Mouse (Mus musculus): ENCODE results near the gene Tnp2. TPM values are rescaled to one million over a fixed set of nuclear protein-coding genes. Genes with fewer than 3 reads are reported as not detected.

Tnp2 gene
- total RNA-seq, 1 experiment: not detected

DNA sequence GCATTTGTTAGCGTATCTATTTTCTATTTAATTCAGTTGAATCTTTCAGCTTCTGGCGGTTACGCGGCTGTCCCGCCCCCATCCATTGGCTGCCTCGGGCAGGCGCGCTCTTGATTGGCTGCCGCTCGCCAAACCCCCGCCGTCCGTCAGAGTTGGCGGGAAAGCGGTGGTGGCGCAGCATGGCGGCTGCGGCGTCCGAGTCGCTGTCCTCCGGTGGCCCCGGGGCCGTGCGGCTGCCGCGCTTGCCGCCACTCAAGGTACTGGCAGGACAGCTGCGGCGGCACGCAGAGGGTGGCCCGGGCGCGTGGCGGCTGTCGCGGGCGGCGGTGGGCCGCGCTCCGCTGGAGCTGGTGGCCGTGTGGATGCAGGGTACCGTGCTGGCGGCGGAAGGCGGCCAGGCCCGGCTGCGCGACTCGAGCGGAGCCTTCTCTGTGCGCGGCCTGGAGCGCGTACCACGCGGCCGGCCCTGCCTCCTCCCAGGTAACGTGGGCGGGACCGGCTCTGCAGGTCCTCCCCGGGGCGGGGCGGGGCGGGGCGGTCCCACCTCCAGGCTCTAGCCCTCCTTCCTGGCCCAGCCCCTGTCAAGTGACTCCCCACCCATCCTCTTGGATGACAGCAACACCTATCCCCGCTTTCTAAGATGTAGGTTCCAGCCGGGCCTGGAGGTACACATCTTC lies 46.6 kb upstream of the Tnp2 start, which contains the start of gene Rmi2:
Gene Rmi2 (plus strand): TSS at position 149 of the 677 bp plus-strand sequence.
- no peak for TF ChIP-seq ZC3H11A (IDR thresholded peaks at IDR 0.05; ENCODE audit: borderline replicate concordance, low read depth, low read length)
- TF ChIP-seq MAFK (IDR thresholded peaks at IDR 0.05; ENCODE audit: insufficient read depth, low read depth, low read length): no peak
- TF ChIP-seq HCFC1 (IDR thresholded peaks at IDR 0.05; ENCODE audit: borderline replicate concordance, insufficient read depth, low read length): no peak; the same call in 1 of the 2 replicates
- TF ChIP-seq CHD2 (IDR thresholded peaks at IDR 0.05; ENCODE audit: low read depth, low read length): no peak
- TF ChIP-seq ZNF384 (IDR thresholded peaks at IDR 0.05; ENCODE audit: low read depth, low read length): no peak
- Histone ChIP-seq H3K9ac (ENCODE audit: insufficient read depth, low read depth, low read length, poor library complexity, severe bottlenecking) (peak within 1 kb of the TSS; percentile 95), H3K36me3 (ENCODE audit: control insufficient read depth, insufficient read depth, low read length, poor library complexity, severe bottlenecking) (no peaks in the 10 kb centered on the region), H3K4me3 (ENCODE audit: insufficient read depth in 1 of 2, low read depth in 1 of 2, low read length in 2 of 2, poor library complexity in 1 of 2, severe bottlenecking in 1 of 2) (peak within 1 kb of the TSS; percentile 65 to 95), H3K4me1 (ENCODE audit: control insufficient read depth in 2 of 2, insufficient read depth in 2 of 2, low read length in 2 of 2, poor library complexity in 1 of 2) (peaks cover 2 to 4% of the 10 kb centered on the region in 2 experiments; a peak in 2 of 4 replicates), H3K9me3 (ENCODE audit: control insufficient read depth, insufficient read depth, low read depth, low read length) (no peaks in the 10 kb centered on the region), H3K27ac (ENCODE audit: insufficient read depth, low read depth, low read length, poor library complexity, severe bottlenecking) (peak within 1 kb of the TSS; percentile 90)
- DNase-seq (ENCODE audit: low read depth, low spot score): peak; percentile 69
- in situ Hi-C loops (cut with MboI; ENCODE audit: low sequenced_read_pairs in 2 of 2, unreplicated experiment in 2 of 2): no loop called here

- TF ChIP-seq ZNF384 (IDR thresholded peaks at IDR 0.05; ENCODE audit: low read depth, low read length) (no peak), CHD2 (IDR thresholded peaks at IDR 0.05; ENCODE audit: low read depth, low read length) (no peak), ZC3H11A (IDR thresholded peaks at IDR 0.05; ENCODE audit: borderline replicate concordance, low read depth, low read length) (no peak), HCFC1 (IDR thresholded peaks at IDR 0.05; ENCODE audit: borderline replicate concordance, insufficient read depth, low read length) (no peak), MAFK (IDR thresholded peaks at IDR 0.05; ENCODE audit: insufficient read depth, low read depth, low read length) (0 out of 2 replicates have a peak, but pooled peaks have one; percentile 35)
- H3K4me3 ChIP-seq (ENCODE audit: insufficient read depth in 1 of 2, low read depth in 1 of 2, low read length in 2 of 2, poor library complexity in 1 of 2, severe bottlenecking in 1 of 2): peak overlapping the region; percentile 65 to 95; a peak in 3 of 4 replicates
- in situ Hi-C loops (cut with MboI; ENCODE audit: low sequenced_read_pairs in 2 of 2, unreplicated experiment in 2 of 2): no loop called here
- no peaks in the 10 kb centered on the region for H3K36me3 ChIP-seq (ENCODE audit: control insufficient read depth, insufficient read depth, low read length, poor library complexity, severe bottlenecking)
- no peaks in the 10 kb centered on the region for H3K9me3 ChIP-seq (ENCODE audit: control insufficient read depth, insufficient read depth, low read depth, low read length)
- no peak for DNase-seq (ENCODE audit: low read depth, low spot score)
- H3K4me1 ChIP-seq (ENCODE audit: control insufficient read depth in 2 of 2, insufficient read depth in 2 of 2, low read length in 2 of 2, poor library complexity in 1 of 2): peaks cover 2 to 4% of the 10 kb centered on the region in 2 experiments; a peak in 2 of 4 replicates
- no peak overlapping the region for H3K27ac ChIP-seq (ENCODE audit: insufficient read depth, low read depth, low read length, poor library complexity, severe bottlenecking)
- no peak overlapping the region for H3K9ac ChIP-seq (ENCODE audit: insufficient read depth, low read depth, low read length, poor library complexity, severe bottlenecking)
Measured at GRCm38 (mm10) chr16:10834542-10834910, 46.1 kb upstream of the Tnp2 start.

- DNase-seq (ENCODE audit: low read depth, low spot score): no peak
- H3K27ac ChIP-seq (ENCODE audit: insufficient read depth, low read depth, low read length, poor library complexity, severe bottlenecking): no peak overlapping the region
- TF ChIP-seq ZNF384 (IDR thresholded peaks at IDR 0.05; ENCODE audit: low read depth, low read length) (no peak), CHD2 (IDR thresholded peaks at IDR 0.05; ENCODE audit: low read depth, low read length) (no peak), ZC3H11A (IDR thresholded peaks at IDR 0.05; ENCODE audit: borderline replicate concordance, low read depth, low read length) (no peak), MAFK (IDR thresholded peaks at IDR 0.05; ENCODE audit: insufficient read depth, low read depth, low read length) (no peak), HCFC1 (IDR thresholded peaks at IDR 0.05; ENCODE audit: borderline replicate concordance, insufficient read depth, low read length) (no peak)
- H3K36me3 ChIP-seq (ENCODE audit: control insufficient read depth, insufficient read depth, low read length, poor library complexity, severe bottlenecking): no peaks in the 10 kb centered on the region
- in situ Hi-C loops (cut with MboI; ENCODE audit: low sequenced_read_pairs in 2 of 2, unreplicated experiment in 2 of 2): no loop called here
- no peak overlapping the region for H3K9ac ChIP-seq (ENCODE audit: insufficient read depth, low read depth, low read length, poor library complexity, severe bottlenecking)
- no peaks in the 10 kb centered on the region for H3K9me3 ChIP-seq (ENCODE audit: control insufficient read depth, insufficient read depth, low read depth, low read length)
- H3K4me1 ChIP-seq (ENCODE audit: control insufficient read depth in 2 of 2, insufficient read depth in 2 of 2, low read length in 2 of 2, poor library complexity in 1 of 2): no peaks in the 10 kb centered on the region; a peak in 1 of 4 replicates
- H3K4me3 ChIP-seq (ENCODE audit: insufficient read depth in 1 of 2, low read depth in 1 of 2, low read length in 2 of 2, poor library complexity in 1 of 2, severe bottlenecking in 1 of 2): no peak overlapping the region
Measured at GRCm38 (mm10) chr16:10828461-10828805, 40.0 kb upstream of the Tnp2 start.

GRCm38 (mm10) chr16:10827766-10828460 lies 39.5 kb upstream of the Tnp2 start:
- in situ Hi-C loops (cut with MboI; ENCODE audit: low sequenced_read_pairs in 2 of 2, unreplicated experiment in 2 of 2): no loop called here
- Histone ChIP-seq H3K4me3 (ENCODE audit: insufficient read depth in 1 of 2, low read depth in 1 of 2, low read length in 2 of 2, poor library complexity in 1 of 2, severe bottlenecking in 1 of 2) (no peak overlapping the region), H3K36me3 (ENCODE audit: control insufficient read depth, insufficient read depth, low read length, poor library complexity, severe bottlenecking) (no peaks in the 10 kb centered on the region), H3K4me1 (ENCODE audit: control insufficient read depth in 2 of 2, insufficient read depth in 2 of 2, low read length in 2 of 2, poor library complexity in 1 of 2) (no peaks in the 10 kb centered on the region; a peak in 1 of 4 replicates), H3K9me3 (ENCODE audit: control insufficient read depth, insufficient read depth, low read depth, low read length) (no peaks in the 10 kb centered on the region), H3K27ac (ENCODE audit: insufficient read depth, low read depth, low read length, poor library complexity, severe bottlenecking) (no peak overlapping the region), H3K9ac (ENCODE audit: insufficient read depth, low read depth, low read length, poor library complexity, severe bottlenecking) (no peak overlapping the region)
- TF ChIP-seq CHD2 (IDR thresholded peaks at IDR 0.05; ENCODE audit: low read depth, low read length): no peak
- TF ChIP-seq ZNF384 (IDR thresholded peaks at IDR 0.05; ENCODE audit: low read depth, low read length): no peak
- TF ChIP-seq ZC3H11A (IDR thresholded peaks at IDR 0.05; ENCODE audit: borderline replicate concordance, low read depth, low read length): no peak
- TF ChIP-seq MAFK (IDR thresholded peaks at IDR 0.05; ENCODE audit: insufficient read depth, low read depth, low read length): no peak
- no peak for TF ChIP-seq HCFC1 (IDR thresholded peaks at IDR 0.05; ENCODE audit: borderline replicate concordance, insufficient read depth, low read length)
- no peak for DNase-seq (ENCODE audit: low read depth, low spot score)
